Mouse (Mus musculus) thymus, adult 2 months (tissue): Measurements from ENCODE around the gene Myl12a.

ENCODE experiments used
- CTCF ChIP-seq: fragments of 200-500 bp; IDR thresholded peaks from 2 replicates; pipeline ENCODE4 v1.5.1; 2012; ENCODE audit warnings: mild to moderate bottlenecking, control low read depth, low read length, moderate library complexity, borderline replicate concordance; ENCODE audit not compliant: control insufficient read depth, poor library complexity, insufficient read depth; ENCODE audit errors: extremely low read depth
- POLR2A ChIP-seq: fragments of 200-500 bp; IDR thresholded peaks from 2 replicates; pipeline ENCODE4 v1.6.1; 2012; ENCODE audit warnings: mild to moderate bottlenecking, low read length, control low read depth, moderate library complexity; ENCODE audit not compliant: control insufficient read depth, poor library complexity, insufficient read depth; ENCODE audit errors: extremely low read depth

DNA sequence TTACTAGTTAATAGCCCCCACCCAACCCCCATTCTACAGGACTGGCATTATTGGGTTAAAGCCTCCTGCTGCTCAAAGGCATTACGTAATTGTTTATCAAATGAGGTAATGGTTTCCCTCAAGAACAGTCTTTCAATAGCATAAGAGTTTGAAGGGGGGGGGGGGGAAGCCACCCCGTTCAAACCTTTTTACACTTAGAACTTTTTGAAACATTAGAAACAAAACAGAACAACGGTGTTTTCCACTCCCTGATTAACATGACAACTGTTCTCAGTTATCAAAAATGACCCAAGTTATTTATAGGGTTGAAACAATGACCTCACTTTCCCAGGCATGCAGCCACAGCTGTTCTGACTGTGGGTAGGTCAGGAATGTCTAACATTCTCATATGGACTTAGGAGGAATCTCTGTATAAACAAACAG lies 9.3 kb downstream of the Myl12a start:
- TF ChIP-seq CTCF (no peak), POLR2A (no peak)
